Mouse (Mus musculus) G1E-ER4 (cell line): ENCODE measurements around the gene Ptpre. TPM values are rescaled to one million over a fixed set of nuclear protein-coding genes. Genes with fewer than 3 reads are reported as not detected.

ENCODE experiments used
- GATA1 ChIP-seq: IDR thresholded peaks from one replicate; pipeline ENCODE4 v1.8.0; 2012; ENCODE audit warnings: low read length, inconsistent platforms
- polyA plus RNA-seq: library from polyadenylated mRNA; stranded (reverse); fragments of >175 nt; gene quantifications from 2 replicates; pipeline ENCODE4 v1.2.3, GENCODE M21; 2012

Gene Ptpre
- polyA plus RNA-seq, 1 experiment, result 23.2 TPM

DNA sequence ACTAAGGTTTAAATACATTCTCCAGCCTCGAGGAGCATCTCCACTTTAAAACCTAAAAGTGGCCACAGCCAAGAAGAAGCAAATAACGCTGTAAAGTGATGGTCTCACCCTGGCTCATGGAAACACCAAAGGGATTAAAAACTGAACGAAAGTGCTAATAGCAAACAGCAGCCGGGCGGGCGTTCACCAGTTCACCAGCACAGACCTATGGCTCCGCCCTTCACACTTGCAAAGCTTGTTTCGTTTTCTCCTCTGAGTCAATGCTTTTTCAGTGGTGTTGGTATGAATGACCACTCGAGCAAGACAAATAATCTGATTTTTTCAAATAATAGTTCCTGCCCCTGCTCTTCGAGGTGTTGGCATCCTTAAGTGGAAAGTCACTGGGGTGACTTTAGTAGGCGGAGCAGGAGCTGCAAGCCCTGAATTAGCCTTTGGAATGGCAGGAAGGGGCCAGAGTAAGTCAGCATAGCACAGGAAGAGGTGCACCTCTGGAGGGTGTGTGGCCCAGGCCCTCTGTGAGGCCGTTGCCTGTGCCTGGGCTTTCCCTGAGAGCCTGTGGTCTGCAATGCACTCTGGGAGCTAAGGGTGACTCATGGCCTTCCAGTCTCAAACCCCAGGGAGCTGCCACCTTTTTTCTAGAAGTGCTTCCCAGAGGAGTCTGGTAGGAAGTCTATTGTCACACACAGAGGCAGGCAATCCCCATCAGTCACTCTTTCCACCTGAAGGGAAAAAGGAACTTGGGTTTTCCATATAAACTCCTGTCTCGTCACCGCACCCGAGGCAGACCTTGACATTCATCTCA is 67.9 kb downstream of the Ptpre start:
- no peak for TF ChIP-seq GATA1

DNA sequence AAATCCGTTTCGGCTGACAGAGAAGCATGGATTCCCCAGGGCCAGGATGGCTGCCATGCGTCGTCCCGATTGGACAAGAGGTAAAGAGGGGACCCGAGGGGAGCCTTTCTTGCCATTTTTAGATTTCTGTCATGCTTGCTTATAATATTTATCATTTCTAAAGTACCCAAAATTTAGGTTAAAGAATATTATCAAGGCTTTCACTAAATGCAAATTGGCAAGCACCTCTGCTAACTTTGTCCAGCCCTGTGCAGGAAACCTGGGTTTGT is 68.5 kb downstream of the Ptpre start:
- TF ChIP-seq GATA1, result no peak

DNA sequence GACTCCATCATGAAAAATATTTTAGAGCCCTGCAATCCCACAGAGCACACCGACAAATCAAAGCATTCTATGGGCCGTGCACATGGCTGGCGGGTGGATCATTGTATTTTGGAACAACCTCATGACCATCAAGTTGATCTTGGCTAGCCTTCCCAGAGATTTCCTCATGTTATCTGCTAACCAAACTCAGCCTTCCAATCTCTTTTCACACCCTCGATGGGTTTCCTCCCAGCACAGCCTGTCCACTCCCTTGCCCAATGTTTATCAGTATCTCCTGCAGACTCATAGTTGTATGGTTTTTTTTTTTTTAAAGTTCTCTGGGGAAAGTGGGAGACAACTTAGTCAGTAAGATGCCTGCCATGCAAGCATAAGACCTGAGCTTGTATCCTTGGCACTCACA is 70.9 kb downstream of the Ptpre start:
- TF ChIP-seq GATA1, result peak; percentile 51

DNA sequence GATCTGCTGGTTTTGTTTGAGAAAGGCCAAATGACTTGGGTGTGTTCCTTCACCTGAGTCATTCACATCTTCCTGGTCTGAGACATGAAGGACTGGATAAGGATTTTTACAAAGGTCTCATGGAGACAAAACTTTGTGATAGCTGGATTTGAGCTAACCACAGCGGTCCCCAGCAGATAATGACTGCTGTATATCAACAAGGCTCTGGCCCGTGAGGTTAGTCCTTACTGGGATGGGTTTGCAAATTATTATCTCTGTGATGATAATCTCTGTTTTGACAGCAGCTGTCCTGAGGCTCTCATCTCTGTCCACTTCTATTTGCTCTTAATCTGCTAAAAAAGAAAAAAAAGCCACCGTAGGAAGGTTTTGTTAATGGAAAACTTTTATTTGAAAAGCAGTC is 71.7 kb downstream of the Ptpre start:
- TF ChIP-seq GATA1, result peak; percentile 74

DNA sequence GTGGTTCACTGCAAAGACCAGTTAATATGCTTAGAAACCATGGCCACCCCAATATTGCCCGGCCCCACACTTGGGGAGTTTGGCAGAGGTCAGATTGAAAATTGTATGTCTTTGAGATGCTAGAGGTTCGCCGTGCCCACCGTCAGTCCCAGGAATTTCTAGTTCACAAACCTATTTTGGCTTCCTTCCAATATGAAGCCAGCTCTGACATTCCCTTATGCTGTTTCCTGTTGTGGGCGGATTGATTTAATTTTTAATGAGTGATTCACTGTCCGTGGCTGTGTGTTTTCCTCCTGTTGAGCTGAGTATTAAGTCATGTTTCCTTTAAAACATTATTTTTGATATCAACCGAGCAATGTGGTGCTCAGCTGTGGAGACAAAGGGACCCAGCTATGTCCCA is 72.4 kb downstream of the Ptpre start:
- TF ChIP-seq GATA1, result no peak

DNA sequence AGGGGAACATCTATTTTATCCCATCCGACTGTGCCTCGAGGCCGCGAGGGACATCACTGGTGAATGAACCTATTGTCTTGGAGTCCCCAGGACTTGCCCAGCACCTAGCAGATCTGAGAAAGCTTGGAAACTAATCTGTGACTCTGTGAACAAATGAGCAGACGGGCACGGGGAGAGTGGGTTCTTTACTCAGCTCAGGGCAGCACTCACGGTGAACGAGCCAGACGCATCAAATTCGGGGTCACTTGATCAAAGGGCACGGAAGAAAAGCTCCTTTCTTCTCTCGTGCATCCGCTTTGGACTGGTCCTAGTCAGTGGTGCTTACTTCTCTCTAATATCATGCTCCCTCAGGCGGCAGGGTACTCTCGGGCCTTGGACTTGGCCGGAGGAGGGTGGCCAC is 75.0 kb downstream of the Ptpre start:
- TF ChIP-seq GATA1, result no peak

DNA sequence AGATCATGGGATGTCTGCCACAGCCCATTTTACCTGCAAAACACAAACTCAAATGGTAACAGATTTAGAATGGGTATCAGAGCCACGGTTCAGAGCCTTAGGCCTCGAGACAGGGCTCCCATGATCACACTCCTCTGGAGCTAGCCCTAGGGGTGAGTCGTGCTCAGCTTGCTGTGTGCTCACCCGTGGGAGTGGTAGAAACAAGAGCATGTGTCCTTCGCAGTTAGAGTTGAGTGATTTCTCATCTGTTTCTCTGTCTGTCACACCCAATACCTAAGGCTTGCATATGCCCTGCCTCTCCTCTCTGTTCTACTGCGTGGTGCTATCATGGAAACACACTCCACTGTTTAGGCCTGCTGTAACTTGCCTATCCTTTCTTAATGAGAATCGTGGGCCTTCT is 75.5 kb downstream of the Ptpre start:
- TF ChIP-seq GATA1, result no peak

DNA sequence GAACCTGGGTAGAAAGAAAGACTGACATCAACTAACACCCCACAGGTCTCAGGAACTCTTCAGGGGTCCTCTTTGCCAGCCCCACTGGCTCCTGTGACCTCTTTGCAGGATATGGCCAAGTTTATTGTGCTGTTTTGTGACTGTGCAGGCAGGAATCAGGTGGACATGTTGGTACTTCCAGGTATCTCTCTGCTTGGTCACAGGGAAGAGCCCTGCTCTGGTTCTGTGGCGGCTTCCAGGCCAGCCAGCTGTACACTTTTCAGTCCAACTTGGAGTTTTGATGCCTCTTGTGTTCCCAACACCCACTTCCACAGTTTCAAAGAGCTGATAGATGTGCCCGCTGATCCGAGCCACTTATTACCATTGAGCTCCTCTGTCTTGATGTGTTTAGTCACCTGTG is 76.1 kb downstream of the Ptpre start:
- TF ChIP-seq GATA1, result no peak

DNA sequence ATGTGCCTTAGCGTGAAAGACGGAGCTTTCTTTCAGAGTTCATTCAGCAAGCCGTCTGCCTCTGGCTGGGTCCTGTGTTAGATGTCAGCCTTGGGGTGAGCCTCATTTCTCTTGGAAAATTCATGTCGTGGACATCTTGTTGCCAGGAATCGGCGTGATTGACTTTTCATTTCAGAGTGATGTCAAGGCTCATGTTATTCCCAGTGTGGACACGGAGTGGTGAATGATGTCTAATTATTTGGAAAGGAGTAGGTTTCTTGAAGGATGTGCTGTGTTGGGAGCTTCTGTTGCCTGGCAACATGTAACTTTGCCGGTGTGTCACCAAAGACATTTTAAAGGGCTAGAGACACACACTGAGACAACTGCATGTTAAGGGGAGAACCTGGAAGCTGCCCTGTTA is 77.6 kb downstream of the Ptpre start:
- no peak for TF ChIP-seq GATA1

DNA sequence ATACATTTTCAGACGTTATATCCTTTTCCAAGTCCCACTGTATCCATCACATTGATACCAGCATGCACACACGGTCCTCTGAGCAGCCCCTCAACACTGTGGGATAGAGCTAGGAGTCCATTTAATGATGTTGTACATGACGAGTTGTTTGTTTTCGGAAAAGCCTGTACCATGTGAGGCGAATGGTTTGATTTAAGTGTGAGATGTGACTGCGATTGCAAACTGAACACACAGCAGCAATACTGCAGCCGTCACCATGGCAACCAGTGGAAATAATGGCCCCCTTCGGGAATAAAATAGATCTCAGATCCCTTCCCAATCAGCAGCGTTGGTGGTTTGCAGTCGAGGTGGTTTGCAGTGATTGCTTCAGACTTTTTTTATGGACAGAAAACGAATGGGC is 80.5 kb downstream of the Ptpre start:
- no peak for TF ChIP-seq GATA1

DNA sequence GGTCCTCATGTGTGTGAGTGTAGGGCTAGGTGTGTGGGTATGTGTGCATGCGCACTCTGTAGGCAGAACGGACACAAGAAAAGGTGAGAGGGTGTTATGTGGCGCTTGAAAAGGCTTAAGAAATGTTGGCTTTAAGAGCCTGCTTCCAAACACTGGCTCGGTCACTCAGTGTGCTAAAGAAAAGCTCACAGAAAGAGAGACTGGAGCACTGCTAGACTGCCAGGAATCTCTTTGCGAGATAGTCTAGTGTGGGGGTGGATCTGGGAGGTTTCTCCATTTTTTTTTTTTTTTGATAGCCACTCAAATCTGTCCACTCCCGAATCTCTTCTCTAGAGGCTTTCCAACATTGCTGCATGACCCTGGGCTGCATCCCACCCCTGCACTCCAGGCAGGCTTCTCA is 84.4 kb downstream of the Ptpre start:
- no peak for TF ChIP-seq GATA1

DNA sequence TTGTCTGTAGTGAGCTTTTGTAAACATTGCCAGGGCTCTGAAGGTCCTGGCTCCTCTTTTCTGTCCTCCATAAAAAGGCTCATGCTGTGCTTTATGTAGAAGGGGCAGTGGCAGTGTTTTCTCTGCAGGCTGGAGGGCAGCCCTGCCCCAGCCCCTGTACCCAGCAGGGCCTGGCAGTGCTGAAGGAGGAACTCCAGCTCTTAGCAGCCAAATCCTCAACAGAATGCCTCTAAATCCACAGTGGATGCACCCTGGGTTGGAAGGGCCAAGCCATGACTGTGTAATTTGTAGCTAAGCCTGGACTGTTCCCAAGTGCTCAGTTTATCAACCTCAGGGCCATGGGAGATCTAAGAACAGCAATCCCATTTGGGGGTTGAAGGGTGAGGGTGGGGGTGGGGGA is 85.0 kb downstream of the Ptpre start:
- no peak for TF ChIP-seq GATA1

DNA sequence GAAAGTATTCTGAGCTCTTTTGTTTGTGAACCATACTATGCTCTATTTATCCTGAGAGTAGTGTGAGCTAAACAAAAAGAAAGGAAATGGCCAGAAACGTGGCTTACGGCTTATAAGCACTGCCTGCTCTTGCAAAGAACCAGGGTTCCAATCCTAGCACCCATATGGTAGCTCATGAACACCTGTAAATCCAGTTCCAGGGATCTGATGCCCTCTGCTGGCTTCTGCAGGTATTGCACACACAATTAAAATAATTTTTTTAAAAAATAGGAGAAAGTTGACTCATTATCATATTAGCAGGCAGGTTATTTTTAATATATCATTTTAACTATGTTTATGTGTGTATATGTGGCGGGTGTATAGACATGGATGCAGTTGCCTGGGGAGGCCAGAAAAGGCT is 87.6 kb downstream of the Ptpre start:
- TF ChIP-seq GATA1, result no peak

DNA sequence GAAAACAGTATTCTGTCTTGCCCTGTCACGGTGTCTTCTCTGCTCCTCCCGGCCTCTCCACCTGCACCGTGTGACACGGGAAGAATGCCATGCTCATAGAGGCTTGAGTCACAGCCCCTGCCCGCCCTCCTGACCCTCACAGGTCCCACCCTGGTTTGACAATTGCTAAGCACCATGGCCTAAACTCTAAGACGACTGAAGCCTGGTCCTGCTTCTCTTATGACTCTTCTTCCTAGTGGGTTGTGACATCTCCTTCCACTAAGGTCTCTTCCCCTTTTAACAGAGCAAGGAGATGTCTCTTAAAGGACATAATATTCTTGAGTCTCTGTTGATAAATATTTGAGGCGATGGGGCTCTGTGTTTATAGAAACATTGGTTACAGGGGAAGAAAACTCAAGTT is 91.1 kb downstream of the Ptpre start:
- no peak for TF ChIP-seq GATA1

DNA sequence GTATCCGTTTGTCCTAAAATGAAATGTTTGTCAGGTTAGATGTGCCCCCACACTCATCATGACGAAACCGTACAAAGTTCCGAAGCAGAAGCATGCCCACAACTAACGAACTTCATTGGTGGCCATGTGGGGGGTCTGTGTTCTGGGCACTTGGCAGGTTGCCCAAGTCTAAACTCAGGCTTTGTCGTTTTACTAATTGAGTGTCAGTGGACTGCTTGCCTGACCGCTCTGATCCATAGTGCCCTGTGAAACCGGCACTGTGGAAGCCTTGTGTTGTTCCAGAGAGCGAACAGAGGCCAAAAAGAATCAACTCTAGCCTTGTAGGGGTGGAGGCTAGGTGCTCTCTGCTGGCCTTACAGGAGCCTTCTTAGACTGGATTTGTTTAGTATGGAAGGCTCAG is 91.7 kb downstream of the Ptpre start:
- TF ChIP-seq GATA1, result no peak

DNA sequence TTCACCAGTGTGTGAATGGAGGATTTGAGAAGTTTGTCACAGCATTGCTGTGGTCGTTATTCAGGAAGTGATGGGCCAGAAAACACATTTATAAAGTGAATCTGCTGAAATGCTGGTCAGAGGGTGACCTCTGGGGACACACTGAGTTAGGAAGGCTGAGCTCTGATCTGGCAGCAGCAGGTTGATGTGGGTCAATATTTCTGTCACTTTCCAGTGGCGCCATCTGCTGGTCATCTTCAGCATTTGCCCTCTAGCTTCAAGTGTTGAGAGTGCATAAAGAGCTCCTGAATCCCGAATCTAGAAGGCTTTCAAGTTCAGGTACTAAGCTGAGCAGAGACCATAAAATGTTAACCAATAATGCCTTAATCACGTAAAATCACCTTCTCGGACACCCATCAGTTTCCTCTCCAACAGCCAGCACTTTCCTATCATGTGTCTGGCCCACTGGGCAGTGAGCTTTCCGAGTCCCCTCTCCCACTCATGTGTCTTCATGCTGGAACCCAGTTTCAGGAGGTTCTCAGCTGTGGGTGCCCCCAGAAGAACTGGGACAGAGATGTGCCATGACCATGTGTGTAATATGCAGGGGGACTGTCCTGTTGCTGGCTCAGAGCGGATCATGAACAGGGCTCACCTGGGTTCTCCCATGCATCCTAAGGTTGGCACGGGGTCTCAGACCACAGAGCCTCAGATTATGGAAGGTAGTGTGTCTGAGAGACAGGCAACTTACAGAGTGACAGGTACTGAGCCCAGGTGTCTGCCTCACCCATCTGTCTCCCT is 94.7 kb downstream of the Ptpre start:
- no peak for TF ChIP-seq GATA1

DNA sequence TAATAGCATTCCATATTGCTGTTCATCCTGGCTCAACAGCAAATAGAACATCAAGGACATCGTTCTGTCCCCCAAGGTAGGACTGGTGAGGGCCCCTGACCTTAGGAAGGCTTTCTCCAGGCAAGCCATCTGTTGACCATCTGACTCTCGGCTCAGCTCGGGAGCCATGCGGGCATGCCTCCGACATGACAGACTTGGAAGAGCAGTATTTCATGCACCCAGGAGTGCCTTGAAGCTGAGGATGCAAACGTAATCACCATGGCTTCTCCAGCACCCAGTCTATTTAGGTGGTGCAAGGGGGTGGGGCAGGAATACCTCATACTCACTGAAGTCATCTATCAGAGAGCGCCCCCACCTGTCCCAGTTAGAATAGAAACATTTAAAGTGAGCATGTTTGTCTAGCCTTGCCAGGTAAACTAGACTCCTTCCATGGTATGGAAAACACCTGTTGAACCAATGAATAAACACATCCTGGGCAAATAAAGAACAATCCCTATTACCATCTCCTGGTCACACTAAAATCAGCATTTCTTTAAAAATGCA is 95.5 kb downstream of the Ptpre start:
- TF ChIP-seq GATA1, result no peak
